Mouse (Mus musculus) lung, embryonic 14.5 days (tissue): ENCODE data around the gene Ptges2. TPM values are rescaled to one million over a fixed set of nuclear protein-coding genes. Genes with fewer than 3 reads are reported as not detected.
"Not testable (repeated sequence)": the region's sequence is repeated elsewhere in the genome, so short reads cannot be mapped to it uniquely, and the experiment has no call there.

Experiments used
- ATAC-seq: fragments of 200-750 bp; cut with Nextera tagmentation; 2 replicates; pipeline ENCODE4 v1.8.0; 2017; ENCODE audit warnings: mild to moderate bottlenecking, moderate TSS enrichment, moderate library complexity; ENCODE audit not compliant: insufficient read depth
- DNase-seq: peaks from one replicate; pipeline ENCODE4 v3.0.0-alpha.2; 2015
- H3K27ac ChIP-seq: fragments of 300-500 bp; sonication (generic); 2 replicates; pipeline ENCODE4 v1.5.1; 2014; ENCODE audit warnings: low read depth, mild to moderate bottlenecking, moderate library complexity
- H3K27me3 ChIP-seq: fragments of 300-500 bp; sonication (generic); 2 replicates; pipeline ENCODE4 v1.6.1; 2014; ENCODE audit warnings: low read length, control low read depth; ENCODE audit not compliant: insufficient read depth
- H3K36me3 ChIP-seq: fragments of 300-500 bp; sonication (generic); 2 replicates; pipeline ENCODE4 v1.6.1; 2014; ENCODE audit warnings: control low read depth; ENCODE audit not compliant: insufficient read depth
- H3K4me1 ChIP-seq: fragments of 300-500 bp; sonication (generic); 2 replicates; pipeline ENCODE4 v1.6.1; 2014; ENCODE audit warnings: antibody characterized with exemption, control low read depth; ENCODE audit not compliant: insufficient read depth
- H3K4me2 ChIP-seq: fragments of 300-500 bp; sonication (generic); 2 replicates; pipeline ENCODE4 v1.6.1; 2014; ENCODE audit warnings: mild to moderate bottlenecking
- H3K4me3 ChIP-seq: fragments of 300-500 bp; sonication (generic); 2 replicates; pipeline ENCODE4 v1.5.1; 2014; ENCODE audit warnings: low read depth, low read length
- H3K9ac ChIP-seq: fragments of 300-500 bp; sonication (generic); 2 replicates; pipeline ENCODE4 v1.6.1; 2014
- H3K9me3 ChIP-seq: fragments of 300-500 bp; sonication (generic); 2 replicates; pipeline ENCODE4 v1.6.1; 2016; ENCODE audit warnings: low read depth, low read length, control low read depth
- CTCF ChIP-seq: IDR thresholded peaks from 2 replicates; pipeline ENCODE4 v1.5.1; 2016; ENCODE audit warnings: antibody characterized with exemption, low read depth
- WGBS: fragments of 180-500 bp; shearing (Covaris S2); extraction: QIAGEN DNeasy Blood & Tissue Kit; methylation state at CpG from one replicate; pipeline ENCODE4 v1.1.7; 2014; 5-methylcytosine and 5-hydroxymethylcytosine counted together
- polyA plus RNA-seq: library from polyadenylated mRNA; unstranded; fragments of >200 nt; fragmentation: Nextera tagmentation; extraction: Ambion mirVana; gene quantifications from 2 replicates; pipeline ENCODE4 v1.2.1, GENCODE M21; 2014

The Ptges2 gene
- polyA plus RNA-seq, 1 experiment from 2014 or later = 28.2 TPM

DNA sequence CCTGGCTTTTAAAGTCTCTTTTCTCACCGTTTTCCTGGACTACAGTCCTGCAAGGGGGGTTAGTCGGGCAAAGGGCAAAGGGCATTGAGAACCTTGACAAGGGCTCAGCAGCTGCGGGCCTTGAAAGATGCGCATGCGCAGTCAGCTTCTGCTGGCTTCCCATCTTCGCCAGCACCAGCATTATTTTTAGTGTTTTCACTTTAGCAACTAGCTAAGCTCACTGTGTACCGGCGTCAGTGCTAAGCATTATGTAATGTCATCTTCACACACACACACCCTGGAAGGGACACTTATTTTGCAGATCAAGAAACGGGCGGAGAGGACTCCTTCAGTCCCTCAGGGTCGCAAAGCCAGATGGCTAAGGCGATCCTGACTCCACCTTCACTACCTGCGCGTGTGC is 35.0 kb upstream of the Ptges2 start:
- peaks cover 8% of the 10 kb centered on the region; the same call in 1 of the 2 replicates for H3K36me3 ChIP-seq
- peaks cover 6% of the 10 kb centered on the region for H3K27me3 ChIP-seq
- H3K4me1 ChIP-seq = peaks cover 8% of the 10 kb centered on the region
- no peak overlapping the region for H3K27ac ChIP-seq
- no peak overlapping the region for H3K9ac ChIP-seq
- no peaks in the 10 kb centered on the region for H3K9me3 ChIP-seq
- peak overlapping the region; percentile 68 for H3K4me2 ChIP-seq
- TF ChIP-seq CTCF = no peak
- ATAC-seq (no peak), DNase-seq (peak; percentile 81)
- peak overlapping the region; percentile 33 for H3K4me3 ChIP-seq
- 2% methylated on average over 14 of the region's 14 CpGs for WGBS

DNA sequence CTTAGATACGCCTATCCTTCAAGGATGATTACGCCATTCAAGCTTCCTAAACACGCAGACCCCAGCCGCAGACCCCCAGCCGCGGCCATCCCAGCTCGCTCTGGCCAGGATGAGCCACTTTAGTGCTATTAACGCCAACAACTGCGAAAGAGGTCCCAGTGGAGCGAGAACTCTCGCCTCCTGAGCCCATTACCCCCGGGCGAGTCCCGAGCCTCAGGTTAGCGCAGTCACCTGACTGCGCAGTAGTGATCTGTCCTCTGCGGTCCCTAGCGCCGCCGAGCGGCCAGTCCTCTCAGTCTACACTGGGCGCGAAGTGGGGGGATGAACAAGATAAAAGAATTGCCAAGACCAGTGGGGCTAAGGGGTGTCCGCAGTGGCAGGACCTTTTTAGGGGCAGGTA is 34.3 kb upstream of the Ptges2 start:
- peak overlapping the region; percentile 45 for H3K9ac ChIP-seq
- H3K9me3 ChIP-seq = no peaks in the 10 kb centered on the region
- H3K4me1 ChIP-seq = peaks cover 8% of the 10 kb centered on the region
- 2% methylated on average over 24 of the region's 24 CpGs for WGBS
- peak overlapping the region; percentile 68 for H3K4me2 ChIP-seq
- peaks cover 9% of the 10 kb centered on the region for H3K36me3 ChIP-seq
- DNase-seq = peak; percentile 72
- peak; percentile 45; the same call in 1 of the 2 replicates for ATAC-seq
- H3K27me3 ChIP-seq = peaks cover 6% of the 10 kb centered on the region
- H3K4me3 ChIP-seq = peak overlapping the region; percentile 33
- TF ChIP-seq CTCF = peak; percentile 56
- H3K27ac ChIP-seq = no peak overlapping the region

DNA sequence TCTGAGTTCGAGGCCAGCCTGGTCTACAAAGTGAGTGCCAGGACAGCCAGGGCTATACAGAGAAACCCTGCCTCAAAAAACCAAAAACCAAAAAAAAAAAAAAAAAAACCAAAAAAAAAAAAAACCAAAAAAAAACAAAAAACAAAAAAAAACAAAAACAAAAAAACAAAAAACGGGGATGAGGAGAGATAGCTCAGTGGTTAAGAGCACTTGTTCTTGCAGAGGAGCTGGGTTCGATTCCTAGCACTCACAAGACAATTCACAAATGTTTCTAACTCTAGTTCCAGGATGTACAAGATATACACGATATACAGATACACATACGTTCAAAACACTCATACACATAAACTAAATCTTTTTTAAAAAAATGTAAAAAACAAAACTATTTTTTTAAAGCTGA is 33.4 kb upstream of the Ptges2 start:
- H3K27ac ChIP-seq = peak overlapping the region; percentile 96; the same call in 1 of the 2 replicates
- not testable (repeated sequence) for H3K9me3 ChIP-seq, H3K27me3 ChIP-seq, ATAC-seq, H3K4me1 ChIP-seq
- DNase-seq = peak; percentile 6
- peaks cover 17% of the 10 kb centered on the region for H3K36me3 ChIP-seq
- peak overlapping the region; percentile 77 for H3K4me3 ChIP-seq
- WGBS = 27% methylated on average over 5 of the region's 5 CpGs
- H3K4me2 ChIP-seq = peak overlapping the region; percentile 75
- peak overlapping the region; percentile 82 for H3K9ac ChIP-seq

- Histone ChIP-seq H3K4me1 (peaks cover 8% of the 10 kb centered on the region), H3K4me3 (peak overlapping the region; percentile 77), H3K9ac (peak overlapping the region; percentile 82), H3K36me3 (peaks cover 23% of the 10 kb centered on the region), H3K27me3 (peaks cover 6% of the 10 kb centered on the region), H3K9me3 (no peaks in the 10 kb centered on the region), H3K4me2 (peak overlapping the region; percentile 75), H3K27ac (peak overlapping the region; percentile 96)
- TF ChIP-seq CTCF = peak; percentile 63
- under 1% methylated on average over 53 of the region's 53 CpGs for whole genome bisulfite sequencing
- ATAC-seq = peak; percentile 82
- DNase-seq = peak; percentile 92
These were observed 32.8 kb upstream of the Ptges2 start for GRCm38 (mm10) chr2:32362817-32363340.

DNA sequence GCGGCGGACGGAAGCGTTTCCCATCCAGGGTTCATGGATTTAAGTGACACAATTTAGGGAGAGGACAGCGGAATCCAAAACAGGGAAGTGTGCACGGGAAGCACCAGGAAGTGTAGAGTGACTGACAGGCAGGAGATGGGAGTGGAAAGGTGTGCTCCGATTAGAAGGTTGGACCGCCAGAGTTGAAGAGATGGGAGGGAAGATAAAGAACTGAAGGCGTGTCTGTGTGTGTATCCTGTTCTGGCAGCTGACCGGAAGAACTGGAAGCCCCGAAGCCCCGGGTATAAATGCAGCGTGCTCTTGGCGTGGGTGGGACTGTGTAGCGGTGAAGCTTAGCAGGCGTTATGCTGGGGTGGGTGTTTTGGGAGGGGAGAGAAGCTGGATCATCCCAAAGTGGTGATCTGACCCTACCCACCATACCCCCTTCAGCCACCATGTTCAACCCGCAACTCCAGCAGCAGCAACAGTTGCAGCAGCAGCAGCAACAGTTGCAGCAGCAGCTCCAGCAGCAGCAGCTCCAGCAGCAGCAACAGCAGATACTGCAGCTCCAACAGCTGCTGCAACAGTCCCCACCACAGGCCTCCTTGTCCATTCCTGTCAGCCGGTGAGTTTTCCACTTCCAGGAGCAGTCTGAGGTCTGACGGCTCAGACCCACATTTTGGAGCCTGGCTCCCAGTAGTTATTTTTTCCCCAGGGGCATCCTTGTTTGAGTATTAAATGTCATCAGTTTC is 32.2 kb upstream of the Ptges2 start:
- H3K9me3 ChIP-seq = no peaks in the 10 kb centered on the region
- H3K27me3 ChIP-seq = peaks cover 6% of the 10 kb centered on the region
- peaks cover 8% of the 10 kb centered on the region for H3K4me1 ChIP-seq
- peak overlapping the region; percentile 82 for H3K9ac ChIP-seq
- H3K4me3 ChIP-seq = peak overlapping the region; percentile 77
- peak overlapping the region; percentile 96 for H3K27ac ChIP-seq
- H3K36me3 ChIP-seq = peaks cover 29% of the 10 kb centered on the region
- TF ChIP-seq CTCF = no peak
- WGBS = 9% methylated on average over 19 of the region's 19 CpGs
- H3K4me2 ChIP-seq = peak overlapping the region; percentile 75
- ATAC-seq (peak; percentile 42; the same call in 1 of the 2 replicates), DNase-seq (peak; percentile 64)

- ATAC-seq (no peak), DNase-seq (no peak)
- Histone ChIP-seq H3K36me3 (peaks cover 31% of the 10 kb centered on the region), H3K4me1 (peaks cover 8% of the 10 kb centered on the region), H3K27ac (0 out of 2 replicates have a peak overlapping the region, but pooled peaks have one; percentile 96), H3K9me3 (no peaks in the 10 kb centered on the region), H3K9ac (peak overlapping the region; percentile 82; the same call in 1 of the 2 replicates), H3K27me3 (peaks cover 6% of the 10 kb centered on the region), H3K4me2 (peak overlapping the region; percentile 75), H3K4me3 (peak overlapping the region; percentile 77)
- TF ChIP-seq CTCF = no peak
- WGBS = 80% methylated on average over 8 of the region's 8 CpGs
These were observed 31.6 kb upstream of the Ptges2 start for GRCm38 (mm10) chr2:32364121-32364520.

- no peak overlapping the region for H3K4me3 ChIP-seq
- WGBS = 93% methylated on average over 5 of the region's 5 CpGs
- no peak overlapping the region for H3K27ac ChIP-seq
- no peak overlapping the region for H3K9ac ChIP-seq
- H3K4me2 ChIP-seq = no peak overlapping the region
- no peaks in the 10 kb centered on the region for H3K27me3 ChIP-seq
- no peaks in the 10 kb centered on the region; the same call in 1 of the 2 replicates for H3K4me1 ChIP-seq
- no peaks in the 10 kb centered on the region for H3K9me3 ChIP-seq
- TF ChIP-seq CTCF = no peak
- H3K36me3 ChIP-seq = peaks cover 61% of the 10 kb centered on the region
- ATAC-seq (no peak), DNase-seq (no peak)
These were observed 28.4 kb upstream of the Ptges2 start for GRCm38 (mm10) chr2:32367315-32367714.
